Mouse (Mus musculus) liver, postnatal 0 days (tissue): Measurements from ENCODE around the gene Coro6. TPM values are rescaled to one million over a fixed set of nuclear protein-coding genes. Genes with fewer than 3 reads are reported as not detected.

Source experiments
- ATAC-seq: fragments of 200-750 bp; cut with Nextera tagmentation; 2 replicates; pipeline ENCODE4 v1.8.0; 2017; ENCODE audit warnings: mild to moderate bottlenecking, moderate library complexity
- DNase-seq: peaks from one replicate; pipeline ENCODE4 v3.0.0-alpha.2; 2016
- H3K27ac ChIP-seq: fragments of 300-500 bp; sonication (generic); 2 replicates; pipeline ENCODE4 v1.5.1; 2014; ENCODE audit warnings: antibody characterized with exemption, moderate library complexity, mild to moderate bottlenecking, low read depth
- H3K27me3 ChIP-seq: fragments of 300-500 bp; sonication (generic); 2 replicates; pipeline ENCODE4 v1.6.1; 2014; ENCODE audit warnings: low read length, control low read depth, mixed read lengths; ENCODE audit not compliant: insufficient read depth
- H3K36me3 ChIP-seq: fragments of 300-500 bp; sonication (generic); replicated peaks from 2 replicates; pipeline ENCODE4 v1.6.1; 2014; ENCODE audit warnings: mild to moderate bottlenecking, control low read depth, low read length, moderate library complexity, mixed read lengths; ENCODE audit not compliant: insufficient read depth
- H3K4me1 ChIP-seq: fragments of 300-500 bp; sonication (generic); 2 replicates; pipeline ENCODE4 v1.6.1; 2014; ENCODE audit warnings: antibody characterized with exemption, mild to moderate bottlenecking, control low read depth; ENCODE audit not compliant: insufficient read depth
- H3K4me2 ChIP-seq: fragments of 300-500 bp; sonication (generic); 2 replicates; pipeline ENCODE4 v1.6.1; 2014; ENCODE audit warnings: low read depth, mild to moderate bottlenecking, low read length, moderate library complexity, mixed read lengths
- H3K4me3 ChIP-seq: fragments of 300-500 bp; sonication (generic); 2 replicates; pipeline ENCODE4 v1.5.1; 2014; ENCODE audit warnings: low read depth, low read length
- H3K9ac ChIP-seq: fragments of 300-500 bp; sonication (generic); replicated peaks from 2 replicates; pipeline ENCODE4 v1.6.1; 2014; ENCODE audit warnings: mild to moderate bottlenecking, moderate library complexity
- H3K9me3 ChIP-seq: fragments of 300-500 bp; sonication (generic); 2 replicates; pipeline ENCODE4 v1.6.1; 2016; ENCODE audit warnings: mild to moderate bottlenecking, control low read depth, low read length, mixed read lengths
- CTCF ChIP-seq: sonication (generic); IDR thresholded peaks from 2 replicates; pipeline ENCODE4 v1.5.1; 2016; ENCODE audit warnings: antibody characterized with exemption, low read depth
- EP300 ChIP-seq: IDR thresholded peaks from 2 replicates; pipeline ENCODE4 v1.6.1; 2016; ENCODE audit warnings: antibody characterized with exemption, low read depth, mild to moderate bottlenecking
- WGBS: fragments of 180-500 bp; shearing (Covaris S2); extraction: QIAGEN DNeasy Blood & Tissue Kit; methylation state at CpG from one replicate; pipeline ENCODE4 v1.1.7; 2014; ENCODE audit not compliant: insufficient replicate concordance; 5-methylcytosine and 5-hydroxymethylcytosine counted together
- polyA plus RNA-seq: library from polyadenylated mRNA; unstranded; fragments of >200 nt; fragmentation: Nextera tagmentation; extraction: Ambion mirVana; gene quantifications from 2 replicates; pipeline ENCODE4 v1.2.1, GENCODE M21; 2015

Gene Coro6
- polyA plus RNA-seq, 1 experiment from 2014 or later: 0.05 TPM

- 84% methylated on average over 5 of the region's 5 CpGs for WGBS
- no peak for DNase-seq
- H3K27ac ChIP-seq: no peak overlapping the region
- peaks cover 35% of the 10 kb centered on the region for H3K4me1 ChIP-seq
- peaks cover 11% of the 10 kb centered on the region for H3K27me3 ChIP-seq
- no peak for TF ChIP-seq CTCF
- no peak for TF ChIP-seq EP300
- H3K9me3 ChIP-seq: no peaks in the 10 kb centered on the region
- H3K4me2 ChIP-seq: no peak overlapping the region
- peaks cover 8% of the 10 kb centered on the region; the same call in 1 of the 2 replicates for H3K36me3 ChIP-seq
- no peak for ATAC-seq
- H3K9ac ChIP-seq: no peak overlapping the region
- H3K4me3 ChIP-seq: no peak overlapping the region
Measured at GRCm38 (mm10) chr11:77511336-77511735, 49.1 kb downstream of the Coro6 start.

GRCm38 (mm10) chr11:77512891-77513810, 50.9 kb downstream of the Coro6 start:
- Histone ChIP-seq H3K4me3 (peak overlapping the region; percentile 60), H3K9ac (peak overlapping the region; percentile 68), H3K4me2 (peak overlapping the region; percentile 82), H3K4me1 (peaks cover 50% of the 10 kb centered on the region), H3K27me3 (peaks cover 18% of the 10 kb centered on the region), H3K9me3 (no peaks in the 10 kb centered on the region), H3K36me3 (no peaks in the 10 kb centered on the region), H3K27ac (peak overlapping the region; percentile 94)
- under 1% methylated on average over 61 of the region's 84 CpGs for WGBS
- TF ChIP-seq EP300: no peak
- no peak for TF ChIP-seq CTCF
- DNase-seq (peak; percentile 94), ATAC-seq (peak; percentile 72)

GRCm38 (mm10) chr11:77513811-77514170, 51.6 kb downstream of the Coro6 start:
- DNase-seq: no peak
- H3K9ac ChIP-seq: peak overlapping the region; percentile 68
- peaks cover 18% of the 10 kb centered on the region for H3K27me3 ChIP-seq
- no peaks in the 10 kb centered on the region for H3K9me3 ChIP-seq
- peak overlapping the region; percentile 60 for H3K4me3 ChIP-seq
- TF ChIP-seq CTCF (no peak), EP300 (no peak)
- ATAC-seq: no peak
- peak overlapping the region; percentile 82 for H3K4me2 ChIP-seq
- H3K27ac ChIP-seq: peak overlapping the region; percentile 94
- WGBS: 8% methylated on average over 10 of the region's 10 CpGs
- peaks cover 52% of the 10 kb centered on the region for H3K4me1 ChIP-seq
- no peaks in the 10 kb centered on the region for H3K36me3 ChIP-seq

GRCm38 (mm10) chr11:77514281-77514831, 52.1 kb downstream of the Coro6 start:
- Histone ChIP-seq H3K4me1 (peaks cover 53% of the 10 kb centered on the region), H3K4me2 (peak overlapping the region; percentile 82), H3K9ac (peak overlapping the region; percentile 68), H3K27me3 (peaks cover 18% of the 10 kb centered on the region), H3K4me3 (peak overlapping the region; percentile 60), H3K27ac (peak overlapping the region; percentile 94), H3K9me3 (no peaks in the 10 kb centered on the region), H3K36me3 (no peaks in the 10 kb centered on the region)
- peak; percentile 60 for DNase-seq
- 6% methylated on average over 18 of the region's 19 CpGs for WGBS
- peak; percentile 6 for ATAC-seq
- TF ChIP-seq EP300: no peak
- no peak for TF ChIP-seq CTCF

- TF ChIP-seq CTCF: 0 out of 2 replicates have a peak, but pooled peaks have one; percentile 23
- TF ChIP-seq EP300: peak; percentile 70
- Histone ChIP-seq H3K27ac (peak within 1 kb of the TSS; percentile 94), H3K4me2 (peak within 1 kb of the TSS; percentile 82), H3K4me3 (peak within 1 kb of the TSS; percentile 60), H3K27me3 (peaks cover 18% of the 10 kb centered on the region), H3K4me1 (peaks cover 54% of the 10 kb centered on the region), H3K9me3 (no peaks in the 10 kb centered on the region), H3K36me3 (no peaks in the 10 kb centered on the region), H3K9ac (peak within 1 kb of the TSS; percentile 68)
- WGBS: 1% methylated on average over 67 of the region's 72 CpGs
- ATAC-seq: peak; percentile 76
- DNase-seq: peak; percentile 90
Measured at GRCm38 (mm10) chr11:77514832-77515636, 52.8 kb downstream of the Coro6 start, which contains the start of gene Abhd15. Gene Abhd15, plus strand, starts transcription at chr11:77515121.
